Mouse (Mus musculus): ENCODE results near the gene Ifna16. TPM values are rescaled to one million over a fixed set of nuclear protein-coding genes. Genes with fewer than 3 reads are reported as not detected.

Gene Ifna16
- polyA plus RNA-seq, 1 experiment from 2014 or later: not detected

DNA sequence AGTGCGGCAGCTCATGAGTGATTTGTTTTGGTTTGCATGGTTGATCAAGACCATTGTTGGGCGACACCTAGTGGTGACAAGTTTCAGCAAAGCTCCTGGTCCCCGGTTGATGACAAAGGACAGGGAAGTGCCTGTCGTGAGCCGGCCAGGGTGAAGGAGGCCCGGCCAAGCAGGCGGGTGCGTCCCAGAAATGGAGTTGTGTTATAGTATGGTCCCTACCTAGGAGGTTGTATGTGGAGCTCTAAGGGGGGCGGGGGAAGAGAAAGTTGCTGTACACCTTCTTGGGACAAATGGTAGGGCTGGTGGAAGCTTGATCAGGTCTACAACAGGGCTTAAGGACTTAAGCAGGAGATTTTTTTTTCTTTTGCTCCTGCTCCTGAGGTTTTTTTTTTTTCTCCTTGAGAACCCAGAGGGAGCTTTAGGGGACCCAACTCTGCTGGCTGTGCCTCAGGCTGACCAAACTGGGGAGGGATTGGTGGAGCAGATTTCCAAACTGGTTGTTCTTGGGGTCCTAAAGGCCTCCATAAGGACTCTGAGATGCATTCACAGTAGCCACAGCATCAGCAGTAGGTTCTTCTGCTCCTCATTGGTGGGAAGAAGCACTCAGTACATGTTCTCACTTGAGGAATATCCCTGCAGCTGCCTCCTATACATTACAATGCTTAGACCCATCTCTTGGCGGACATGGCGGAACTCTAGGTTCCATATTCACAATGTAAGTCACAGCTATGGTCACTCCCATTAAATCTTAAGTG is 35.5 kb downstream of the Ifna16 start:
- H3K4me3 ChIP-seq: peak overlapping the region; percentile 53
- peak overlapping the region; percentile 29; the same call in 1 of the 2 replicates for H3K27ac ChIP-seq (ENCODE audit: poor library complexity, severe bottlenecking)
- peak overlapping the region; percentile 64 for H3K4me2 ChIP-seq
- peak; percentile 91 for ATAC-seq (ENCODE audit: insufficient number of reproducible peaks, low FRiP score)
- 21% methylated on average over 11 of the region's 11 CpGs for WGBS
- H3K9me3 ChIP-seq (replicated peaks): no peaks in the 10 kb centered on the region
- peak overlapping the region; percentile 66 for H3K9ac ChIP-seq
- H3K27me3 ChIP-seq (replicated peaks): no peaks in the 10 kb centered on the region
- H3K4me1 ChIP-seq (replicated peaks): no peaks in the 10 kb centered on the region
- no peaks in the 10 kb centered on the region for H3K36me3 ChIP-seq

DNA sequence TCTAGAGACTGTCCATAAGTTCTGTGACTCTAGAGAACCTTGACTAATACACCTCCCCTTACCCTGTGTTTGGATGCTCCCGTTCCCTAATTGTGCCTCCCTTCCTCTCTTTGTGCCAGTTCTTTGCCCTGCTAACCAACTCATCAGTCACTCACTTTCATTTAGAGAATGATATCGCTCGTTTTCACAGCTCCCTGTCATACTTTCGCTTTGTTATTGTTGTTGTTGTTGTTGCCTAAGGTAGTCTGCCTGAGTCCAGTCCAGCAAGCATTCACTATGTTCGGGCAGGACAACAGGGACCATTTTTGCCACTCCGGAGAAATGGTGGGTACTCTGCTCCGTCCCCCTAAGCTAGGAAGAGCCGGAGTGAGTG is 36.0 kb downstream of the Ifna16 start:
- H3K27me3 ChIP-seq (replicated peaks): no peaks in the 10 kb centered on the region
- H3K9ac ChIP-seq: peak overlapping the region; percentile 66
- no peak for ATAC-seq (ENCODE audit: insufficient number of reproducible peaks, low FRiP score)
- no peak overlapping the region for H3K27ac ChIP-seq (ENCODE audit: poor library complexity, severe bottlenecking)
- H3K4me1 ChIP-seq (replicated peaks): no peaks in the 10 kb centered on the region
- 57% methylated on average over 8 of the region's 8 CpGs for WGBS
- H3K9me3 ChIP-seq (replicated peaks): no peaks in the 10 kb centered on the region
- peak overlapping the region; percentile 64 for H3K4me2 ChIP-seq
- H3K36me3 ChIP-seq: no peaks in the 10 kb centered on the region
- H3K4me3 ChIP-seq: peak overlapping the region; percentile 53

GRCm38 (mm10) chr4:88634311-88634710 is 42.4 kb downstream of the Ifna16 start, which contains the start of gene C87499:
C87499 (minus strand) TSS chr4:88634411.
- Histone ChIP-seq H3K9me3 (replicated peaks) (no peaks in the 10 kb centered on the region), H3K9ac (no peak within 1 kb of the TSS), H3K27ac (ENCODE audit: poor library complexity, severe bottlenecking) (no peak within 1 kb of the TSS), H3K4me1 (replicated peaks) (no peaks in the 10 kb centered on the region), H3K4me2 (no peak within 1 kb of the TSS), H3K4me3 (no peak within 1 kb of the TSS), H3K36me3 (no peaks in the 10 kb centered on the region), H3K27me3 (replicated peaks) (no peaks in the 10 kb centered on the region)
- 85% methylated on average over 4 of the region's 4 CpGs for WGBS
- ATAC-seq (ENCODE audit: insufficient number of reproducible peaks, low FRiP score): no peak

Other genes with a start within 250 kb of the Ifna16 start
- 8.8 and 9.0 TPM in 2 replicates for gene Hacd4, start 238.0 kb downstream of the Ifna16 start, polyA plus RNA-seq (2016; fragmentation: Nextera tagmentation; extraction: Ambion mirVana)
- gene Ifnb1, start 154.2 kb downstream of the Ifna16 start, polyA plus RNA-seq (2016; fragmentation: Nextera tagmentation; extraction: Ambion mirVana): not detected in 2 replicates
- not detected in 2 replicates for gene Ifna15, start 118.7 kb downstream of the Ifna16 start, polyA plus RNA-seq (2016; fragmentation: Nextera tagmentation; extraction: Ambion mirVana)
- not detected in 2 replicates for gene Ifna14, start 105.1 kb downstream of the Ifna16 start, polyA plus RNA-seq (2016; fragmentation: Nextera tagmentation; extraction: Ambion mirVana)
- gene Ifna9, start 84.5 kb downstream of the Ifna16 start, polyA plus RNA-seq (2016; fragmentation: Nextera tagmentation; extraction: Ambion mirVana): not detected in 2 replicates
- gene Ifna12, start 73.5 kb downstream of the Ifna16 start, polyA plus RNA-seq (2016; fragmentation: Nextera tagmentation; extraction: Ambion mirVana): not detected in 2 replicates
- gene C87499, start 42.5 kb downstream of the Ifna16 start, polyA plus RNA-seq (2016; fragmentation: Nextera tagmentation; extraction: Ambion mirVana): not detected in 2 replicates
- gene Ifna13, start 32.5 kb downstream of the Ifna16 start, polyA plus RNA-seq (2016; fragmentation: Nextera tagmentation; extraction: Ambion mirVana): not detected in 2 replicates
- not detected in 2 replicates for gene Ifna2, start 7.0 kb upstream of the Ifna16 start, polyA plus RNA-seq (2016; fragmentation: Nextera tagmentation; extraction: Ambion mirVana)
- gene Ifnab, start 14.4 kb upstream of the Ifna16 start, polyA plus RNA-seq (2016; fragmentation: Nextera tagmentation; extraction: Ambion mirVana): not detected in 2 replicates
- gene Gm26566, start 44.9 kb upstream of the Ifna16 start, polyA plus RNA-seq (2016; fragmentation: Nextera tagmentation; extraction: Ambion mirVana): 0.83 and 1.1 TPM in 2 replicates
- gene Klhl9, start 45.5 kb upstream of the Ifna16 start, polyA plus RNA-seq (2016; fragmentation: Nextera tagmentation; extraction: Ambion mirVana): 108 and 112 TPM in 2 replicates
- not detected in 2 replicates for gene Gm13271, start 77.9 kb upstream of the Ifna16 start, polyA plus RNA-seq (2016; fragmentation: Nextera tagmentation; extraction: Ambion mirVana)
- 0.14 TPM in 1 of 2 replicates, not detected in the other for gene Gm13283, start 83.2 kb upstream of the Ifna16 start, polyA plus RNA-seq (2016; fragmentation: Nextera tagmentation; extraction: Ambion mirVana)
- 0.33 and 0.35 TPM in 2 replicates for gene Gm13290, start 96.9 kb upstream of the Ifna16 start, polyA plus RNA-seq (2016; fragmentation: Nextera tagmentation; extraction: Ambion mirVana)
- not detected in 2 replicates for gene Gm13289, start 100.0 kb upstream of the Ifna16 start, polyA plus RNA-seq (2016; fragmentation: Nextera tagmentation; extraction: Ambion mirVana)
- 0.24 TPM in 1 of 2 replicates, not detected in the other for gene Gm13272, start 102.9 kb upstream of the Ifna16 start, polyA plus RNA-seq (2016; fragmentation: Nextera tagmentation; extraction: Ambion mirVana)
- 0.15 and 0.33 TPM in 2 replicates for gene Ifnz, start 105.2 kb upstream of the Ifna16 start, polyA plus RNA-seq (2016; fragmentation: Nextera tagmentation; extraction: Ambion mirVana)
- not detected in 2 replicates for gene Gm13276, start 108.8 kb upstream of the Ifna16 start, polyA plus RNA-seq (2016; fragmentation: Nextera tagmentation; extraction: Ambion mirVana)
- not detected in 2 replicates for gene Gm13277, start 111.7 kb upstream of the Ifna16 start, polyA plus RNA-seq (2016; fragmentation: Nextera tagmentation; extraction: Ambion mirVana)
- not detected in 2 replicates for gene Gm13278, start 114.6 kb upstream of the Ifna16 start, polyA plus RNA-seq (2016; fragmentation: Nextera tagmentation; extraction: Ambion mirVana)
- gene Gm13275, start 117.6 kb upstream of the Ifna16 start, polyA plus RNA-seq (2016; fragmentation: Nextera tagmentation; extraction: Ambion mirVana): not detected in 2 replicates
- not detected in 2 replicates for gene Gm13279, start 120.5 kb upstream of the Ifna16 start, polyA plus RNA-seq (2016; fragmentation: Nextera tagmentation; extraction: Ambion mirVana)
- gene Gm13285, start 122.7 kb upstream of the Ifna16 start, polyA plus RNA-seq (2016; fragmentation: Nextera tagmentation; extraction: Ambion mirVana): 1.1 TPM in 1 of 2 replicates, not detected in the other
- gene Gm13287, start 126.3 kb upstream of the Ifna16 start, polyA plus RNA-seq (2016; fragmentation: Nextera tagmentation; extraction: Ambion mirVana): 1.2 TPM in 1 of 2 replicates, not detected in the other
- not detected in 2 replicates for gene Gm13288, start 128.6 kb upstream of the Ifna16 start, polyA plus RNA-seq (2016; fragmentation: Nextera tagmentation; extraction: Ambion mirVana)
- not detected in 2 replicates for gene Ifna7, start 139.3 kb upstream of the Ifna16 start, polyA plus RNA-seq (2016; fragmentation: Nextera tagmentation; extraction: Ambion mirVana)
- not detected in 2 replicates for gene Ifna11, start 143.0 kb upstream of the Ifna16 start, polyA plus RNA-seq (2016; fragmentation: Nextera tagmentation; extraction: Ambion mirVana)
- gene Ifna6, start 150.5 kb upstream of the Ifna16 start, polyA plus RNA-seq (2016; fragmentation: Nextera tagmentation; extraction: Ambion mirVana): not detected in 2 replicates
- not detected in 2 replicates for gene Ifna5, start 158.6 kb upstream of the Ifna16 start, polyA plus RNA-seq (2016; fragmentation: Nextera tagmentation; extraction: Ambion mirVana)
- gene Ifna4, start 164.9 kb upstream of the Ifna16 start, polyA plus RNA-seq (2016; fragmentation: Nextera tagmentation; extraction: Ambion mirVana): not detected in 2 replicates
- not detected in 2 replicates for gene Ifna1, start 173.2 kb upstream of the Ifna16 start, polyA plus RNA-seq (2016; fragmentation: Nextera tagmentation; extraction: Ambion mirVana)
- not detected in 2 replicates for gene Ifne, start 203.3 kb upstream of the Ifna16 start, polyA plus RNA-seq (2016; fragmentation: Nextera tagmentation; extraction: Ambion mirVana)